Mouse (Mus musculus) megakaryocyte progenitor cell, adult 5-6 weeks (primary cell): ENCODE results near the gene Katnal1. TPM values are rescaled to one million over a fixed set of nuclear protein-coding genes. Genes with fewer than 3 reads are reported as not detected.
A peak's percentile ranks its signal among the peaks of the same experiment; 100 is the strongest.

Source experiments
- ATAC-seq: replicated peaks from 2 replicates; pipeline ENCODE4 v1.8.0; 2016; ENCODE audit warnings: mild to moderate bottlenecking, moderate TSS enrichment, inconsistent platforms; ENCODE audit not compliant: poor library complexity
- total RNA-seq, 2 experiments: library from RNA; stranded (forward) in 1 of 2; stranded (reverse) in 1 of 2; fragments of 157-497, 149-512 nt in 1 of 2; fragments of 200-1000 nt in 1 of 2; gene quantifications; 2 replicates each; pipeline versions ENCODE4 v1.2.3 to v1.2.4; 2015 to 2017

The Katnal1 gene
- total RNA-seq, 2 experiments from 2014 or later: 5.6 to 9.0 TPM

- ATAC-seq: no peak
Observed at GRCm38 (mm10) chr5:148955575-148955974, 26.5 kb upstream of the Katnal1 start.

- ATAC-seq: peak; percentile 62
Observed at GRCm38 (mm10) chr5:148954314-148955060, 25.4 kb upstream of the Katnal1 start.

DNA sequence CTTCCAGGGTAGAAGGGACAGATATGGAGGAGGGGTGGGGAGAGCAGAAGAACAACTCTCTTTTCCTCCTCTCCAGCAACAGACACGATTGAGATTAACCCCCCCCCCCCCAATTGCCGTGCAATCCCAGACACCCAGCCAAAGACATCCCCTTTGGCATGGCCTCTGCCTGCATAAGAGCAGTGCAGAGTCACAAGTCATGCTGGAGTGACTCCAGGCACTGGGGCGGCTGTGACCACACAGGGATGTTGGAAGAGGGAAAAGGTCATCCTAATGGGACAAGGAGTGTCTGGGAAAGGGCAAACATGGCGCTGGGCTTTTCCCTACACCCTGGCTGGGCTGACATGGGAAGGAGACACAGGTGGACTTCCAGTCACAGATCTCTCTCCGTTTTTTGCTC lies 24.0 kb upstream of the Katnal1 start:
- no peak for ATAC-seq

- peak; percentile 41; the same call in 1 of the 2 replicates for ATAC-seq
Observed at GRCm38 (mm10) chr5:148952419-148952818, 23.3 kb upstream of the Katnal1 start.

DNA sequence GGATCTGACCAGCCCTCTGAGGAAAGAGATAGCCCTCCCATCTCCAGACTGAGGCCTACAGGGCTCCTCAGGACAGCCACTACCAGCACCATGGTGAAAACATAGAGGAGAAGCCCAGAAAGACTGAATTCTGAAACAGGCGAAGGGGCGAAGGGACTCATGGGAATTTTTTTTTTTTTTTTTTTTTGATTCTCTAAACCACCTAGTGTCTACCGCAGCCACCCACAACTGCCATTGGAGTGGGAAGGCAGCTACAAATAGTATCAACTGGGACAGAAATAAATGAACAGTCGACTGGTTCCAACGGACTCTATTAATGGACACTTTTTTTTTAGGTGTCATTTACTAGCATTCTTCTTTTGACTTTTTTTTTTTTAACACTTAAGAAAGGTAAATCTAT lies 22.2 kb upstream of the Katnal1 start:
- no peak for ATAC-seq

DNA sequence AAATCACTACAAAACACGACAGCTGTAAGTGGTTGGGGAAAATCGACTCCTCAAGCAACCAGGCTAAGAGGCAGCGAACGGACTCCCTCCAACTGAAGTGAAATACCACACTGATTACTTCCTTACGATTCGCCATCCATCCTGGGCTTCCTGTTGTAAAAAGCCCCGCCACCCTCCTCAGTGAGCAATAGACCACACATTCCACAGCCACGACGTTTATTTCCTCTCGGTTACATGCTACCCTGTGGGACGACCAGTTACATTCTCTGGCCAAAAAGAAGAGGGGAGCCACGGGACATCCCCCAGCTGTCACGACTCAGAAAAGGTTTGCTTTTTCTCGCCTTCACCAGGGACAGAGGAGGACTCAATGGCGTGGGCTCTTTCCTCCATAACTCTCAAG lies 20.9 kb upstream of the Katnal1 start:
- peak; percentile 56 for ATAC-seq

- ATAC-seq: no peak
Observed at GRCm38 (mm10) chr5:148948577-148948976, 19.5 kb upstream of the Katnal1 start.

- ATAC-seq: no peak
Observed at GRCm38 (mm10) chr5:148947412-148947811, 18.3 kb upstream of the Katnal1 start.

- peak; percentile 65 for ATAC-seq
Observed at GRCm38 (mm10) chr5:148946787-148947186, 17.7 kb upstream of the Katnal1 start.

DNA sequence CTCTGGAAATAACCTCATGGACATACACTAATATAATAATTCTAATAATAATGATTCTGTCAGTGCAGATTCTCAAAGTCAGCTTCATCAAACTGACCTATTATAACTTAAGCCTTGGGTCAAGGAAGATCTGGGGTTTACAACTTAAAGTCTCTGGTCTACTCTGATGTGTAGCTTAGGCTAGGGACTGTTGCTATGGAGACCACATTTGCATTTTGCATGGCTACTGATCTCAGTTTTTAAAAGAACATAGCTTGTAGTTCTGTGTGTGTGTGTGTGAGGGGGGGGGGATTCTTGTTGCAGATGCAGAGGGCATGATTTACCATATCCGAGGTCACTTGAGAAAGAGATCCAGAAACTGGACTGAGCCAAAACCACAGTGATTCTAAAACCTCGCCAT lies 16.6 kb upstream of the Katnal1 start:
- no peak for ATAC-seq

DNA sequence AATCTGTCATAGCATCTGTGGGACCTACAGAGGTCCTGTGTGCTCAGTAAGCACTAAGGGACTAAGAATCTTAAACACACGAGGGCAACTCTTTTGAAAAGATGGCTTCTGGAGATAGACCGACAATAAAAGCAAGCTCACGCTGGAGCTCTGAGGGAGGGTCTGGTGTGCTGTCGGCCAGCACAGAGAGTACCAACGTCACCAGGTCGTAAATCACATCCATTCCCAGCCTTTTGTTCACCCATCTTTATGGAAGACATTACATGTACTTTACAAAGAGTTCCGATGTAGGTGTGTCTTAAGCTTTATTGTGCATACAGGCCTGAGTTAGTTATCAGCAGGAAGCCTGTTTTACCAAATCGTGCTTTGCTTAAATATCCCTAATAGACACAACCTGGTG lies 14.9 kb upstream of the Katnal1 start:
- ATAC-seq: no peak

GRCm38 (mm10) chr5:148943444-148943843 lies 14.3 kb upstream of the Katnal1 start:
- no peak for ATAC-seq

DNA sequence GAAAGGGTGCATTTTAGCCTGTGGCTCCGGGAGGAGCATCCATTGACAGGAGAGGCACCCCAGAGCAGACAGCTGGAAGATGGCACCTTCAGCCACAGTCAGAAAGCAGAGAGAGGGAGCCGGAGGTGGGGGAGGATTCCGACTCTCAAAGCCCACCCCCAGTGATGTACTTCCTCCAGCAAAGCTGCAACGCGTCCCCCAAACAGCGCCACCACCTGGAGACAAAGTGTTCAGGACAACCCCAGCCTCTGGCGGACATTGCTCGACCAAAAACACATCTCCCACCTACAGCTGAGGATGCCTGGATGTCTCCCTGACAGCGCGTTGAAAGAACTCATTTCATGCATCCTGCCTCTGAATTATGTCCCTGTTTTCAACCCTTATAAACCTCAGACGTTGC lies 13.8 kb upstream of the Katnal1 start:
- ATAC-seq: no peak

- 0 out of 2 replicates have a peak, but pooled peaks have one; percentile 33 for ATAC-seq
Observed at GRCm38 (mm10) chr5:148942305-148942704, 13.2 kb upstream of the Katnal1 start.

DNA sequence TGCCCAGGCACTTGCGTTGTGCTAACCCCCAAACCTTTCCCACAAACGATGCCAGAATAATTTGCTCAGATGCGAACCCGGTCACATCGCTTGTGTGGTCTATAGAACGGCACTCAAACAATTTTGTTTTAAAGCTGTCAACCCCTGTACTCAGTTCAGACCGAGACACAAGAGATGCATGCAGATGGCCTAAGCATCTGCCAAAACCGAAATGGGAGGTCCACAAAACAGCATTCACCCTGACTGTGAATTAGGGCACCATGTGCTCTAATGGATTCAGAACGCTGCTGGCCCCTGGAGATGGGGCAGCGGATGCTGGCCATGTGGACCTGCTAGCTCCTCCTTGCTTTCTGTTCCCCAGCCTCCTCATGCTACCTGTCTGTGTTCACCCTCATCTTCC lies 12.7 kb upstream of the Katnal1 start:
- no peak for ATAC-seq

GRCm38 (mm10) chr5:148939948-148940382 lies 10.8 kb upstream of the Katnal1 start:
- no peak for ATAC-seq

DNA sequence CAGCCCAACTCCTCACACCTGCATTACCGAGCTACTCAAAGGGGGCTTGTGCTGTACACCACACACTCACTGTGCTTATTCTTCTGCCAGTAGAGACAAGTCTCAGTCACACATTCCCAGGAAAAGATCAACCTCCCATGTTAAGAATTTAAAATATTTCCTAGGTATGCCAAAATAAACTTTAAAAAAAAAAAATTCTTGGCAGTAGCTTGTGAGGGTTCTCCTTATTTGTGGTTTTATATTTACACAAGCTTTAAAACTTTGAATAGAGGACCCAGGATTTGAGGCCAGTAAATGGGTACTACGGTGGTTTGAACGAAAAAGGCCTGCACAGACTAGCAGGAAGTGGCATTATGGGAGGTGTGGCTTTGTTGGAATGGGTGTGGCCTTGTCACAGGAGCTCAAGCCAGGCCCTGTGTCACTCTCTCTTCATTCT lies 7.4 kb upstream of the Katnal1 start:
- no peak for ATAC-seq

- ATAC-seq: no peak
Observed at GRCm38 (mm10) chr5:148935871-148936270, 6.8 kb upstream of the Katnal1 start.

DNA sequence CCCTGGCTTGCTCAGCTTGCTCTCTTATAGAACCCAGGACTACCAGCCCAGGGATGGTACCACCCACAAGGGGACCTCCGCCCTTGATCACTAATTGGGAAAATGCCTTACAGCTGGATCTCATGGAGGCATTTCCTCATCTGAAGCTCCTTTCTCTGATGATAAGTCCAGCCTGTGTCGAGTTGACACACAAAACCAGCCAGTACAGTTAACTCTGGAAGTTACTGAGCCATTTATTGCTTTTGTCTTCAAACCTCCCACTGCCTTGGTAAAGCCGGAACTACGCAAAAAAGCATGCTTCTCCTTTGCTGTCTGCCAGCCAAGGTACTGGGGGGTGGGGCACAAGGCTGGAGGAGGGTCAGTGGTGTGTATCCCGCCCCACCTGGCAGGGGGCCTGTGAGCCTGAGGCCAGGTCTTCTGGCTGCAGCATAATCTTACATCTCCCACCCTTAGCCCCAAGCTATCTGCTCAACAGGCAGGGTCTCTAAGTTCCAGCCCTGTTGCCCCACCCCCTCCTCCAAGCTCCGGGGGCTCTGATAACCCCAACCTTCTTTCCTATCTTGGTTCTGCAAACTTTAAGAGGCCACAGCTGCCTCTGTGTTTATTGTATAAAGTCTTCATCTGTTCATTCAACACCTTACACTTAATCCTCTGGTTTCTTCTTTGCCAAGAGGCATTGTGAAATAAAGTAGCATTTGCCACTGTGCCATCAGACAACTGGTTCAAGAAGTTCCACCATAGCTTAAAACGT lies 6.1 kb upstream of the Katnal1 start:
- ATAC-seq: peak; percentile 96

DNA sequence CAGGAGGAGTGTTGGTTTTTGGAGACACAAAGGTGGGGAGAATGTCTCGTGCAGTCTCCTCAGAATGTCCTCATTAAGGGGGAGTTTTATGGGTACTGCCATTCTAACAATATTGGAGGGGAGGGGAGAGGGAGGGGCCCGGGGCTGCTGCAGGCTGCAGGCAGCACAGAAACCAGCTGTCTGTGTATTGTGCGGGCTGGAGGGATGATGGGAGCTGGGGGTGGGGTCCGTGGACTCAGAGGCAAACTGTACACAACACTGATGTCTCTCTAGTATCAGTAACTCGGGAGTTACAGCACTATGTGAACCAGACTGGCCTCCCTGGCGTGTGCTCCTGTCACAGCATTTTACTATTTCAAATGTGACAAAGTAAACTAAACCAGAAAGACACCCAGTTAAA lies 5.3 kb upstream of the Katnal1 start:
- ATAC-seq: no peak

GRCm38 (mm10) chr5:148933767-148934166 lies 4.6 kb upstream of the Katnal1 start:
- no peak for ATAC-seq

DNA sequence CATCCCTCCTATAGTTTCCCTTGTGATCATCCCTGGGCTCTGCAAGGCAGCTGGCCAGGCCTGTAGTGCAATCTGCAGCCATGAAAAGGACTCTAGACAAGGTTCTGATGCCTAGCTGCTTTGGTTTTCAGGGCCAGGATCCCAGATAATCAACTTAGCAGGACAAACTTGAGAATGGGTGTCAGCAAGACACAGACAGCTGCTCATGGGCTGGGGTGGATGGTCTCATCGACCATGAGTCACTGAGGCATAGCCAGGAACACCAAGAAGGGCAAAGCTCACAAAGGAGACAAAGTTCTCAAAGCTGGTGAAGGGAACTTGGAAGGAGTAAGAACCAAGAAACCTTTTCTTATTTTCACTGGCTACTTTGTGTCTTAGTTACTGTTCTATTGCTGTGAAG lies 2.2 kb upstream of the Katnal1 start:
- ATAC-seq: no peak
